Mouse (Mus musculus): ENCODE data around the gene Sbno2.
"Not testable (repeated sequence)": the region's sequence is repeated elsewhere in the genome, so short reads cannot be mapped to it uniquely, and the experiment has no call there.

Sbno2 gene

GRCm38 (mm10) chr10:80048834-80049233 is 56.5 kb downstream of the Sbno2 start:
- in situ Hi-C loops (cut with MboI; ENCODE audit: unreplicated experiment in 2 of 2), result no loop called here

GRCm38 (mm10) chr10:80048396-80048795 is 57.0 kb downstream of the Sbno2 start:
- in situ Hi-C loops (cut with MboI; ENCODE audit: unreplicated experiment in 2 of 2), result no loop called here

- in situ Hi-C loops (cut with MboI; ENCODE audit: unreplicated experiment in 2 of 2), result no loop called here
Measured at GRCm38 (mm10) chr10:80047041-80047565, 58.3 kb downstream of the Sbno2 start, which contains the start of gene Gpx4. TSS of gene Gpx4 (plus strand) at chr10:80047166.

GRCm38 (mm10) chr10:80045766-80046165 is 59.6 kb downstream of the Sbno2 start:
- in situ Hi-C loops (cut with MboI; ENCODE audit: unreplicated experiment in 2 of 2), result no loop called here

GRCm38 (mm10) chr10:80045364-80045763 is 60.0 kb downstream of the Sbno2 start:
- in situ Hi-C loops (cut with MboI; ENCODE audit: unreplicated experiment in 2 of 2), result not testable (repeated sequence)

GRCm38 (mm10) chr10:80044087-80044486 is 61.3 kb downstream of the Sbno2 start:
- in situ Hi-C loops (cut with MboI; ENCODE audit: unreplicated experiment in 2 of 2), result no loop called here

GRCm38 (mm10) chr10:80041409-80042060 is 63.8 kb downstream of the Sbno2 start:
- in situ Hi-C loops (cut with MboI; ENCODE audit: unreplicated experiment in 2 of 2), result not testable (repeated sequence)

GRCm38 (mm10) chr10:80039559-80039979 is 65.8 kb downstream of the Sbno2 start, which contains the start of gene Polr2e:
TSS of gene Polr2e (minus strand) at chr10:80039795.
- in situ Hi-C loops (cut with MboI; ENCODE audit: unreplicated experiment in 2 of 2), result no loop called here

GRCm38 (mm10) chr10:80036832-80037231 is 68.5 kb downstream of the Sbno2 start:
- in situ Hi-C loops (cut with MboI; ENCODE audit: unreplicated experiment in 2 of 2), result no loop called here

- in situ Hi-C loops (cut with MboI; ENCODE audit: unreplicated experiment in 2 of 2), result no loop called here
Measured at GRCm38 (mm10) chr10:80035686-80036085, 69.7 kb downstream of the Sbno2 start.

- in situ Hi-C loops (cut with MboI; ENCODE audit: unreplicated experiment in 2 of 2), result no loop called here
Measured at GRCm38 (mm10) chr10:80035148-80035547, 70.2 kb downstream of the Sbno2 start.

GRCm38 (mm10) chr10:80033511-80034391 is 71.6 kb downstream of the Sbno2 start:
- in situ Hi-C loops (cut with MboI; ENCODE audit: unreplicated experiment in 2 of 2), result loop anchor here (5.0 kb wide), 1 partner anchor 46 kb away; the partner anchor contains the start of gene Cnn2 (in 2 of the 2)

- in situ Hi-C loops (cut with MboI; ENCODE audit: unreplicated experiment in 2 of 2), result loop anchor here (5.0 kb wide), 1 partner anchor 46 kb away; the partner anchor contains the start of gene Cnn2 (in 2 of the 2)
Measured at GRCm38 (mm10) chr10:80032799-80033480, 72.4 kb downstream of the Sbno2 start.

- in situ Hi-C loops (cut with MboI; ENCODE audit: unreplicated experiment in 2 of 2), result loop anchor here (5.0 kb wide), 1 partner anchor 43 kb away; the partner anchor contains the start of gene Cnn2 (in 2 of the 2)
Measured at GRCm38 (mm10) chr10:80030736-80031135, 74.6 kb downstream of the Sbno2 start.

GRCm38 (mm10) chr10:80030191-80030590 is 75.2 kb downstream of the Sbno2 start:
- in situ Hi-C loops (cut with MboI; ENCODE audit: unreplicated experiment in 2 of 2), result loop anchor here (5.0 kb wide), 1 partner anchor 43 kb away; the partner anchor contains the start of gene Cnn2 (in 2 of the 2)

- in situ Hi-C loops (cut with MboI; ENCODE audit: unreplicated experiment in 2 of 2), result no loop called here
Measured at GRCm38 (mm10) chr10:80028521-80028846, 76.9 kb downstream of the Sbno2 start.

GRCm38 (mm10) chr10:80027681-80028520 is 77.5 kb downstream of the Sbno2 start:
- in situ Hi-C loops (cut with MboI; ENCODE audit: unreplicated experiment in 2 of 2), result no loop called here

GRCm38 (mm10) chr10:80025889-80026288 is 79.5 kb downstream of the Sbno2 start:
- in situ Hi-C loops (cut with MboI; ENCODE audit: unreplicated experiment in 2 of 2), result no loop called here

- in situ Hi-C loops (cut with MboI; ENCODE audit: unreplicated experiment in 2 of 2), result no loop called here
Measured at GRCm38 (mm10) chr10:80025463-80025862, 79.9 kb downstream of the Sbno2 start.

GRCm38 (mm10) chr10:80025044-80025347 is 80.4 kb downstream of the Sbno2 start:
- in situ Hi-C loops (cut with MboI; ENCODE audit: unreplicated experiment in 2 of 2), result no loop called here
